Mouse (Mus musculus) midbrain, embryonic 13.5 days (tissue): ENCODE measurements around the gene Tshb. TPM values are rescaled to one million over a fixed set of nuclear protein-coding genes. Genes with fewer than 3 reads are reported as not detected.

Source experiments
- ATAC-seq: fragments of 200-750 bp; cut with Nextera tagmentation; 2 replicates; pipeline ENCODE4 v1.8.0; 2017; ENCODE audit warnings: mild to moderate bottlenecking, moderate TSS enrichment, moderate library complexity
- H3K27ac ChIP-seq: fragments of 300-500 bp; sonication (generic); 2 replicates; pipeline ENCODE4 v1.5.1; 2015; ENCODE audit warnings: inconsistent platforms, mild to moderate bottlenecking, moderate library complexity
- H3K27me3 ChIP-seq: fragments of 300-500 bp; sonication (generic); 2 replicates; pipeline ENCODE4 v1.6.1; 2015; ENCODE audit warnings: mild to moderate bottlenecking, inconsistent platforms
- H3K36me3 ChIP-seq: fragments of 300-500 bp; sonication (generic); 2 replicates; pipeline ENCODE4 v1.6.1; 2015; ENCODE audit warnings: mild to moderate bottlenecking, inconsistent platforms
- H3K4me1 ChIP-seq: fragments of 300-500 bp; sonication (generic); replicated peaks from 2 replicates; pipeline ENCODE4 v1.6.1; 2015; ENCODE audit warnings: inconsistent platforms
- H3K4me2 ChIP-seq: fragments of 300-500 bp; sonication (generic); replicated peaks from 2 replicates; pipeline ENCODE4 v1.6.1; 2015; ENCODE audit warnings: moderate library complexity, mild to moderate bottlenecking, inconsistent platforms
- H3K4me3 ChIP-seq: fragments of 300-500 bp; sonication (generic); replicated peaks from 2 replicates; pipeline ENCODE4 v1.5.1; 2015; ENCODE audit warnings: mild to moderate bottlenecking, inconsistent platforms
- H3K9ac ChIP-seq: fragments of 300-500 bp; sonication (generic); replicated peaks from 2 replicates; pipeline ENCODE4 v1.6.1; 2015; ENCODE audit warnings: mild to moderate bottlenecking, inconsistent platforms
- H3K9me3 ChIP-seq: fragments of 300-500 bp; sonication (generic); 2 replicates; pipeline ENCODE4 v1.6.1; 2016; ENCODE audit warnings: mild to moderate bottlenecking, inconsistent platforms
- WGBS: fragments of 180-500 bp; shearing (Covaris S2); methylation state at CpG from one replicate; pipeline ENCODE4 v1.1.7; 2015; 5-methylcytosine and 5-hydroxymethylcytosine counted together
- polyA plus RNA-seq: library from polyadenylated mRNA; unstranded; fragments of >200 nt; fragmentation: Nextera tagmentation; extraction: Ambion mirVana; gene quantifications from 2 replicates; pipeline ENCODE4 v1.2.1, GENCODE M21; 2015

Tshb gene
- polyA plus RNA-seq, 1 experiment from 2014 or later: 0.16 TPM

DNA sequence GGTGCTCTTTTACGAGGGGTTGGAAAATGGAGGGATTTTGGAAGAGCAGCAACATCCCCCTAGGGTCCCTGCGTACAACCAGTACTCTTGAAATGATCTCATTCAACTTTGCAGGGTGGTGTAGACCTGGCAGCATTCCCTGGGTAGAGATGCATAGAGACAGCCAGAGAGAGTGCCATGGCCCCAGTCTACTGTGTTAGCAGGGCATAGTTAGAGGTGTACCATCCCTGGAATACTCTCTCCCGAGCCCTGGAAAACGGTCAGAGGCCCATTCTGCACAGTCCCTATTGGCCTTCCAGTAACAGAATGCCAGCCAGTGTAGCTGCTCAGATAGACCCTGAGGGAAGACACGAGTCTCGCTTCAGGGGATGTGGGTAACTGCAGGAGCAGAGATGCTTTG lies 46.9 kb downstream of the Tshb start:
- Histone ChIP-seq H3K27ac (no peak overlapping the region), H3K4me2 (peak overlapping the region; percentile 80), H3K9me3 (no peaks in the 10 kb centered on the region), H3K4me1 (peaks cover 20% of the 10 kb centered on the region), H3K9ac (peak overlapping the region; percentile 82), H3K27me3 (peaks cover 6% of the 10 kb centered on the region; the same call in 1 of the 2 replicates), H3K4me3 (peak overlapping the region; percentile 72), H3K36me3 (no peaks in the 10 kb centered on the region)
- WGBS: 52% methylated on average over 6 of the region's 6 CpGs
- ATAC-seq: peak; percentile 66

DNA sequence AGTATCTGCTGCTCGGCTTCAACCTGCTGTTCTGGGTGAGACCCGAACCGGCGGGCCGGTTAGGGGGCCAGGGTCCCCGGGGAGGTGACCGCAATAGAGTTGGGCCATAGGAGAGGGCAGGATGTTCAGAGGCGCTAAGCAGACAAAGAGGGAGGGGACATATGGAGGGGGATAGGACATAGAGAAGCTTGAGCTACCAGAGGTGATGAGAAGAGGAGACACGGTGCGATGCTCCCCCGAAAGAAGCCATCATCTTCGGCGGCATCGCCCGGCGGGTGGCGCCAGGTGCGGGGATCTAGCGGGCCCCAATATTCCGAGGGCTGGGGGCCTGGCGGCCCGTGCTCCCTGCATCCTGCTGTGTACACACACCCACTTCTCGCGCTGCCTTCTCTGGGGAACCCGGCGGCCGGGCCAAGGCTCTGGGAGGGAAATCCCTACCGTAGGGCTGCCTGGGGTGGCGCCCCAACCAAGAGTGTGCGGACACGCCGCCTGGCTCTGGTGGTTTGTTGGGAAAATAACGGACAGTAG lies 47.4 kb downstream of the Tshb start:
- Histone ChIP-seq H3K9ac (peak overlapping the region; percentile 82), H3K36me3 (no peaks in the 10 kb centered on the region), H3K27ac (peak overlapping the region; percentile 49; the same call in 1 of the 2 replicates), H3K4me1 (peaks cover 20% of the 10 kb centered on the region), H3K9me3 (no peaks in the 10 kb centered on the region), H3K4me2 (peak overlapping the region; percentile 80), H3K4me3 (peak overlapping the region; percentile 72), H3K27me3 (peaks cover 6% of the 10 kb centered on the region; the same call in 1 of the 2 replicates)
- WGBS: under 1% methylated on average over 33 of the region's 33 CpGs
- ATAC-seq: peak; percentile 81

DNA sequence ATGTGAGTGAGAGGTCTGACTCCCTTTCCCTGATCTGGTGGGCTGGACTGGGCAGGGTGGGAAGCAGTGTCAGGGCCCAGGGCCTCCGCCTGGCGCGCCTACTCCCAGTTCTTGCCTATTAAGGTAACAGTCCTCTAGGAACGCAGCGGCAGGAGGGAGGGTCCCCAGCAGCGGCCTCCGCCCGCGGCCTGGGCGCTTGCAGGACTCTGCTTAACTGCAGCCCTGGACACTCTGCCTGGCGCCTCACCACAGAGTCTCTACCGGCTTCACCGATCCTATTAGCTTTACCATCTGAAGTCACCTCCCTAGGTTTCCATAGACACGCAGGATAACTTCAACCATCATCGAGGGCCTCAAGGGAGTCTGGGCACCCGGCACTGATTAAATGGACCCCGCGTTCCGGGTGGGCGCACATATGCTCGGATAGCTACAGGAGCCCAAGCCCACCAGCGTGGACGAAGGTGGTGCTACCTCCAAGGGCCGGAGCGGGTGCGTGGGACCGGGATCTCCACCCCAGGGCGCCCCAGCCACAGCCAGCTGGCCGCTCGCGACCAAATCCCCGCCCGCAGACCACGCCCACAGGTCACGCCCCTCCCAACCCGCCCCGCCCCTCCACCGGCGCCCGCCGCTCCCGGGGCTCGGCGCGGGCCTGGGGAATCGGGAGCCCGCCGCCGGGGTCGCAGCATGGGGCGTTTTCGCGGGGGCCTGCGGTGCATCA lies 48.0 kb downstream of the Tshb start, which contains the start of gene Tspan2:
TSS of gene Tspan2 (plus strand) at position 217 of the 718 bp plus-strand sequence.
- ATAC-seq: peak; percentile 78

DNA sequence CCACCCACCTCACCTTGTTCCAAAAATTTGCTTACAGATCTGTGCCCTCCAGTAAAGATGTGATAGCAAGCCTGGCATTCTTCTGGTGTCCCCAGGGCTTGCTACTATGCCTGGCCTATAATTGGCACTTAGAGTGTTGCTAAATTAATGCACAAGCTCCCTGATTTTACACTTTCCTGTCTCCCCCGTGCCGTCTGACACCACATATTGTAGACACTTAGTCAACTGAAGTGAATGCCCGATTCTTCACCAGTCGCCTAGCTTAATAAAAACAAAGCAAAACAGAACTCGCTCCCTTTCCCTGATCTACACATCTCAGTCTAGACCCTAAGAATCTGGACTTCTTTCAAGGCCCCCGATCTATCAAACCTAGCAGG lies 48.6 kb downstream of the Tshb start:
- WGBS: 46% methylated on average over 6 of the region's 6 CpGs
- peaks cover 18% of the 10 kb centered on the region for H3K4me1 ChIP-seq
- H3K9ac ChIP-seq: peak overlapping the region; percentile 19; the same call in 1 of the 2 replicates
- ATAC-seq: no peak
- peaks cover 6% of the 10 kb centered on the region; the same call in 1 of the 2 replicates for H3K27me3 ChIP-seq
- peak overlapping the region; percentile 80 for H3K4me2 ChIP-seq
- H3K36me3 ChIP-seq: no peaks in the 10 kb centered on the region
- H3K9me3 ChIP-seq: no peaks in the 10 kb centered on the region
- H3K27ac ChIP-seq: no peak overlapping the region
- peak overlapping the region; percentile 72 for H3K4me3 ChIP-seq

More for the DNA sequence above, 48.0 kb downstream of the Tshb start, which contains the start of gene Tspan2:
- Histone ChIP-seq H3K36me3 (no peaks in the 10 kb centered on the region), H3K27ac (peak within 1 kb of the TSS; percentile 49; the same call in 1 of the 2 replicates), H3K27me3 (peaks cover 6% of the 10 kb centered on the region; the same call in 1 of the 2 replicates), H3K4me3 (peak within 1 kb of the TSS; percentile 72), H3K4me2 (peak within 1 kb of the TSS; percentile 80), H3K9ac (peak within 1 kb of the TSS; percentile 82), H3K9me3 (no peaks in the 10 kb centered on the region), H3K4me1 (peaks cover 20% of the 10 kb centered on the region)
- under 1% methylated on average over 54 of the region's 54 CpGs for WGBS

DNA sequence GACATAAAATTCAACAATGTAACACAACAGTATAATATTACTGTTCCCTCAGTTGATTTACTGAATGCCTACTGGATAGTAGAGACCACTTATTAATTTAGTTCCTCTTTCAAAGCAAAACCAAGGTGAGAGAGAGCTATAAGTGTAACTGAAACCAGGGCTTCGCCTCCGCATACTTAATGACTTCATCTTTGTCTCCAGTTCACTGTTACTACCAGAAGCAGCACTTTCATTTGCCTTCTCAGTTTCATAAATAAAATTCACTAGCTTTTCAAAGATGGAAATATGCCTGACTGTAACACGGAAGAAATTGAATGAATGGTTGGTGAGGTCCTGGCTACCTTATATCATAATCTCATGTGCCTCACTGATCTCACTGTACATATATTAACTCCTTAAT lies 49.5 kb downstream of the Tshb start:
- Histone ChIP-seq H3K9me3 (no peaks in the 10 kb centered on the region), H3K4me1 (peaks cover 16% of the 10 kb centered on the region), H3K36me3 (no peaks in the 10 kb centered on the region), H3K4me3 (no peak overlapping the region), H3K27ac (no peak overlapping the region), H3K4me2 (no peak overlapping the region), H3K9ac (no peak overlapping the region), H3K27me3 (peaks cover 6% of the 10 kb centered on the region; the same call in 1 of the 2 replicates)
- ATAC-seq: no peak
- WGBS: 97% methylated on average over 3 of the region's 3 CpGs

DNA sequence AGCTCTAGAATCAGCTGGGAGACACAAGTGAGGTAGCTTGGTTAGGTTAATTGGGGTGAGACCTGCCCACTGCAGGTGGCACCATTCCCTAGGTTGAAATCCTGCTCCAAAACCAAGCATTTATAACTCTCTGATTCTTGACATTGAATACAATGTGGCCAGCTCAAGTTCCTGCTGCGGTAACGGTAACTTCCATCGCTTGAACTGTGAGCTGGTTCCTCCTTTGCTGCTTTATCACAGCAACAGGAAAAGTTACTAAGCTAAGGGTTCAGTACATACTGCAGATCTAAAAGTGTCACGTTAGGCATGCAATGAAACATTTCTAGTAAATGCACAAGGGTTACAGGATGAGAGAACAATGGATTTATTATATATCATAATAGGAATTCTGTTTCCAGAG lies 49.9 kb downstream of the Tshb start:
- Histone ChIP-seq H3K4me2 (no peak overlapping the region), H3K4me3 (no peak overlapping the region), H3K4me1 (peaks cover 16% of the 10 kb centered on the region), H3K36me3 (no peaks in the 10 kb centered on the region), H3K27me3 (peaks cover 6% of the 10 kb centered on the region; the same call in 1 of the 2 replicates), H3K9me3 (no peaks in the 10 kb centered on the region), H3K9ac (no peak overlapping the region), H3K27ac (no peak overlapping the region)
- no peak for ATAC-seq
- WGBS: 90% methylated on average over 4 of the region's 4 CpGs

DNA sequence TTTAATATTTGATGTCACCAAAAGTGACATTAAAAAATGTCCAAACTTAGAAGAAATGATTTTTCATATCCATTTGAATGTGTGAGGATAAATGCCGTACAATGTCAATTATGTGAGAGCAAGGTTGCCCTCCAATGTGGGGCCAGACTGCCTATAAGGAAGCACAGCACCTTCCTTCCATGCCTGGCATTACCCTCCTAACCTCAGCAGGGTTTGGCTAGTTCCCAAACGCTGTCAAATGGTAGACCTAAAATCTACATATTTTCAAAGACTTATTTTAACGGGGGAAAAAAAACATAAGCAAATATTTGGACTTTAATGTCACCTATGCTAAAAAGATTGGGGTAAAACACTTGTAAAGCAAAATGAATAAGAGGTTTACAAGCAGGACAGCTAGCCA lies 51.4 kb downstream of the Tshb start:
- H3K36me3 ChIP-seq: no peaks in the 10 kb centered on the region
- no peak overlapping the region for H3K27ac ChIP-seq
- H3K27me3 ChIP-seq: peaks cover 6% of the 10 kb centered on the region; the same call in 1 of the 2 replicates
- no peaks in the 10 kb centered on the region for H3K9me3 ChIP-seq
- H3K4me1 ChIP-seq: peaks cover 16% of the 10 kb centered on the region
- no peak overlapping the region for H3K9ac ChIP-seq
- 74% methylated on average over 3 of the region's 3 CpGs for WGBS
- no peak for ATAC-seq
- H3K4me2 ChIP-seq: no peak overlapping the region
- H3K4me3 ChIP-seq: no peak overlapping the region

DNA sequence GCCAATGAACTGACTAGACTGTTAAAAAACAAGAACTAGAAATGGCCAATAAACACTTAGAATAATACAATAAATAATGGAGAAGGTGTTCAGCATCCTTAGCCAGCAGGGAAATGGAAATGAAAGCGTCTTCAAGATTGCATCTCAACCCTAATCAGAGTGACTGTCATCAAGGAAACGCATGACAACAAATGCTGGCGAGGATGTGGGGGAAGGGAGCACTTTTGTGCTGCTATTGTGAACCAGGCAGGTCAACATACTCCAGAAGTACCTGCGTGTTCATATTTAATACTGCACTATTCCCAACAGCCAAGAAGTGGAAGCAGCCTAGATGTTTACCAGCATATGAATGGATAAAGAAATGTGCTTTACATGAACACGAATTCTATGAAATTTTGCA lies 53.1 kb downstream of the Tshb start:
- H3K4me1 ChIP-seq: peaks cover 7% of the 10 kb centered on the region
- ATAC-seq: no peak
- H3K27me3 ChIP-seq: peaks cover 6% of the 10 kb centered on the region; the same call in 1 of the 2 replicates
- H3K9ac ChIP-seq: no peak overlapping the region
- H3K4me3 ChIP-seq: no peak overlapping the region
- H3K4me2 ChIP-seq: no peak overlapping the region
- 60% methylated on average over 5 of the region's 5 CpGs for WGBS
- H3K9me3 ChIP-seq: no peaks in the 10 kb centered on the region
- H3K36me3 ChIP-seq: no peaks in the 10 kb centered on the region
- no peak overlapping the region for H3K27ac ChIP-seq

Other genes starting within 250 kb of the Tshb start
- gene Tspan2, start 48.2 kb downstream of the Tshb start, polyA plus RNA-seq: 6.3 and 7.0 TPM in 2 replicates
- not detected in 2 replicates for gene Sycp1, start 153.4 kb upstream of the Tshb start, polyA plus RNA-seq
- gene Nr1h5, start 181.4 kb upstream of the Tshb start, polyA plus RNA-seq: 0.22 TPM in 1 of 2 replicates, not detected in the other
- 63.5 and 64.8 TPM in 2 replicates for gene Sike1, start 213.0 kb upstream of the Tshb start, polyA plus RNA-seq
- 476 and 510 TPM in 2 replicates for gene Csde1, start 237.7 kb upstream of the Tshb start, polyA plus RNA-seq